Mouse (Mus musculus): ENCODE measurements around the gene Supt3. TPM values are rescaled to one million over a fixed set of nuclear protein-coding genes. Genes with fewer than 3 reads are reported as not detected.

The Supt3 gene
- total RNA-seq, 2 experiments from 2014 or later = 15.4 to 16.1 TPM

DNA sequence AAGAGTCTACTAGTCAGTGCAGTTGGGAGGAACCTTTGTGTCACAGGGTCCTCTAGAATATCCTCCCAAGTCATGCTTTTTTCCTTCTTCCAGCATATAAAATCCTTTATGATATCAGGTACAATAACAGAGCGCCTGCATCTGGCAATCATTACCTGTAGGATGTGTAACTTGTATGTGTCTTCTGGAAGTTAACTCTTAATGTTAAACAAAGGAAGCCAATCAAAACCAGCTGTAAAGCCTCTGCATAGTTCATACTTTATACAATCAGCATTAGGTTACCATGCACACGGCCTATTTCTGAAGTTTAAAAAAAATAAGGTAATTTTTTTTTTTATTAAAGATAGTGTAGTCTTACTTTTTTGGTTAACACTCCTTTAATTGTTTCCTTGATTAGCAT, 179.7 kb downstream of the Supt3 start:
- DNase-seq (ENCODE audit: low spot score in 2 of 2) = no peak

DNA sequence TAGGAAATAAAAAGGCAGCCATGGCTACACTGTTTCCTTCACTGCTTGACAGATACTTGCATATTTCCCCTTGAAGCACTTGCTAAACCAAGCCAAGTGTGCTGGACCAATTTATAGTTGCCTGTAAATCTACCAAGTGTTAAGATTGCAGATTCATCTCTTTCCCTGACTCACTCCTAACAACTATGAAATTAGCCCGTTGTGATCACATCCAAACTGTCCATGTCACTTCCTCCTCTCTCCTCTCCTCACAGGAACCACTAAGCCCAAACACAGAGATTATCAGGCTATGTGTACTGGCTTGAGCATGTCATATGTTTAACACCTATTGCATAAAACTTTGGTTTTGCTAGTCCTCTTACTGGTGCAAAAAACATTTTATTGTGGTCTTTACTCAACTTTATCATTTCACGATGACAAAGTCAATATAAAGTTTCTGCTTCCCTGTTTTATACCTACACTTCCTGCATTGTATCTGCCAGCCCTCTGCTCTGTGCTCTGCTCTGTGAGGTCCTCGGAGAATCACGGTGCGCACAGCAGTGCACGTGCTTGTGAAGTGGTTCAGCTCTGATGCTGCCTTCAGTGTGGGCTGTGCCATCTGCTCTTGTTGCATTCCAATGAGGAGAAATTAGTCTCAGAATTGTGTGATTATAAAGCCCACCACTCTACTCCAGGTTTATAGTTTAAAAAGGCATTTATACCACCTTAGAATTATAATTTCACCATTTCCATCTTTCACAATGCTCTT, 186.3 kb downstream of the Supt3 start:
- no peak for DNase-seq (ENCODE audit: low spot score in 2 of 2)

DNA sequence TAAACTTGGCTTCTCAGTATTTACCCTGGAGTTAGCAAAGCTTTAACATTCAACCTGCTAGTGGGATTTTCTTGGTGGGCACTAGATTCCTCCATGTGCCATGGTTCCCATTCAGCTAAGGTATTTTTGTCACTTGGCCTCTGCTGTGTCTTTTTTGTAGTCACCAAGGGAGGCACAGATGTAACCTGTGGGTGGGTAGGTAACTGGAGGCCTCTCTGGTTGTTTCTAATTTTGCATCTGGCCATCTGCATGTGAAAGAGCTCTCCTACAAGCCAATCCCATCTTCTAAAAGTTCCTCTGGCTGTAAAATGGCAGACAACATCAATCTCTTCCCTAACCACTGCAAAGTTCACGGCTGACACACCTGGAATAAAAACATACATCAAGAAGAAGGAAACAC, 190.2 kb downstream of the Supt3 start:
- DNase-seq (ENCODE audit: low spot score in 2 of 2) = peak; percentile 25 to 39

DNA sequence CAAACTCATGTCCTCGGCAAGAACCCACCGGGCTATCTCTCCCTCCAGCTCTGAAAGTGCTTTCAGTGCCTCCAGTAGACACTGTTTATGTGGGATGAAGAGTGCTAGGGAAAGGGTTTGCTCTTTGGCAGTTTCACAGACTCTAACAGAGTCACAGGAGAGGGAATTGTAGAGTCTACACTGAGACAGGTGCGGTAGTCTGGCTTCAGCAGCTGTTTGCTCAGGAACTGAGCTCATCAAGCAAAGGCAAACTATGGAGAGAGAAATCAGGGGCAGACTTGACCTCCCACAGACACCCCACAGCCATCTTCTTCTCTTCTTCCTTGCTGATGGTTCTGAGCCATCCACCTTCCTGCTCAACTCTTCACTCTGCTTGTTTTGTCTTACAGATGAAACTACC, 193.3 kb downstream of the Supt3 start:
- no peak for DNase-seq (ENCODE audit: low spot score in 2 of 2)

DNA sequence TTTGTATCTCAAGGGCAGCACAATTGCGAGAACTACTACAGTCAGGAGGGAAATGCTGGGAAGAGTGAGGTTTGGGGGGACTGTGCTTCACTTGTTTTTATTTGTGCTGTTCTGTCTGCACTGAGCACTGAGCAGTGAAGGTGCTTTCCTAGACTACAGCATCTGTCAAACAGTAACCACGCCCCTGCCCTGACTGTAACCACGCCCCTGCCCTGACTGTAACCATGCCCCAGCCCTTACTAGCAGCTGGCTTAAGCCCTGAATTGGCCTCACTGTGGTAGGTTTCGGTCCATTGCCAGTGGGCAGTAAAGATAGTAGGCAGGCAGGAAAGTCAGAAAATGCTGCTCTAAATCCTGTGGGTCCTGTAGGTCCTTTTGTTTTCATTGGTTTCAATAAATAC, 196.5 kb downstream of the Supt3 start:
- DNase-seq (ENCODE audit: low spot score in 2 of 2) = no peak

DNA sequence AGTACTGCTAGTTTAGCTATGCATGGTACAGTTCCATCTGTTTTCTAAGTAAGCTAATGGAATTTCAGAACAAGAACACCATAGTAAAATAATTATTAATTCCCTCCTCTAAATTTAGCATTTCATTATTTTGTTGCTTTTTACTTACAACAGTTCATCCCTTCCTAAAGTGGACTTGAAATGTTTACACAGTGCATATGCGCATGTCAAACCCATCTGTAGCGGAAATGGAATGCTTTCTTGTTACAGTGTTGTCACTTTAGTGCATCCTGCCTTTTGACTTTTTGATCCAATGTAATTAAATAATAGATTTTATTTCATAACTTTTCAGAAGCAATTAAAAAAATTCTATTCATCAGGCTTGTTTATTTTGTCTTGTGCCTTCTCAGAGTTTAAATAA, 200.7 kb downstream of the Supt3 start:
- DNase-seq (ENCODE audit: low spot score in 2 of 2) = no peak

DNA sequence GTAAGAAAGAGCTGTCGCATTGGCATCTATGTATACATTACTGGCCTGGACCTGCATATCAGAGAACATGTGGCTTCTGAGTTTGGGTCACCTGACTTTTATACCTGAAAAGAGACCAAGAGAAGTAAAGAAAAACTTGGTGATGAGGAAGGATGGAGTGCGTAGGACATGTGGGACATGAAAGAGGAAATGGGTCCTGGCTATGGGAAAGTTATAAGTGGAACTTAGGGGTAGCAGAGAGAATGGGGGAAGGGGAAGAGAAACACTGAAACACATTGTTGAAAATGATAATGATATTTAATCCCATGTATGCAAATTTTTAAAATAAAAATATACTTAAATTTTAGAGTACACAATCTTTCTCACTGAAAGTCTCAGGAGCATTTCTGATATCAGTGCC, 211.0 kb downstream of the Supt3 start:
- DNase-seq (ENCODE audit: low spot score in 2 of 2) = no peak

DNA sequence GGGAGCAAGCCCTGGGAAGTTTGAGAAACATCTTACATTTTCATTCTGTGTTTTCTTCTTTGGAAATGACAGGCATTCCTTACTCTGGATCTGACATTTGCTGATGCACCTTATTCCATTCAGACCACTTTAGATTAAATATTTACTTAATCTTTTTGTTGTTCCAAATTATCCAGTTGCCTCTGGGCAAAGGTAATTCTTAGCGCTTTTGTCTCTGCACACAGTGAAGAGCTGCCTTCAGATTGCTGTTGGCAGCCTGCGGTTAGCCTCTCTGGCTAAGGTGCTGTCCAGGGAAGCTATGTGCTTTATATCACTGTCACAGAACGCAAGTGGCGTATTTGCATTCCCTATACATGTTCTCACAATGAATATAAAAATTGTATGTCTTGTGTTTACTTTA, 226.4 kb downstream of the Supt3 start:
- no peak for DNase-seq (ENCODE audit: low spot score in 2 of 2)

DNA sequence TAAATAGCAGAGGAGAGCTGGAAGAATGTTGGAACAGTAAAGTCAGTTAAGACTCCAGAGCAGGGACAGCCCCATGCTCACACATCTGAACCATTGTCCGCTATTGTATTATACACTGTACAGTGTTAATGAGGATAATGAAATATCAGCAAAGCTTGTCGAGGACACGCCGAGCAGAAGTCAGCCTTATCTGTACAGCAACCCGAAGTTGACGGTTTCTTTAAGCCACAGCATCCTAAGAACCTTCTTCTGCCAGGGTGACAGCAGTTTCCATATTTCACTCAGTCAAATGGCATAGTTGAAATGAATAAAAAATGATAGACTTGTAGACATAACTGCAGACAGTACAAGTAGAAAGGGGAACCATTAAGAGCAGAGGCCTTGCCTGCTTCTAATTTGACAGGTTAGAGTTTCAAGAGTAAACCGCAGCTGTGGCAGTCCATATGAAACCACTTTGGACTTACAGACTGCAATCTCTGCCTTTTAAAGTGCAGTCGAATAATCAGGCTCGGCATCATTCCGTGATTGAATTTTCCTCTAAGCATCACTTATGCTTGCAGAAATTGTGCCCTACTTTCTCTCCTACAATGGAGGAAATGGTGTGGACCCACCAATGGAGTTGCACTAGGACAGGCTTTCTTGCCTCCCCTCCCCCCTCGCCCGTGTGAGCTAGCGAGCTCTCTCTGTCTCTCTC, 227.7 kb downstream of the Supt3 start:
- no peak for DNase-seq (ENCODE audit: low spot score in 2 of 2)

DNA sequence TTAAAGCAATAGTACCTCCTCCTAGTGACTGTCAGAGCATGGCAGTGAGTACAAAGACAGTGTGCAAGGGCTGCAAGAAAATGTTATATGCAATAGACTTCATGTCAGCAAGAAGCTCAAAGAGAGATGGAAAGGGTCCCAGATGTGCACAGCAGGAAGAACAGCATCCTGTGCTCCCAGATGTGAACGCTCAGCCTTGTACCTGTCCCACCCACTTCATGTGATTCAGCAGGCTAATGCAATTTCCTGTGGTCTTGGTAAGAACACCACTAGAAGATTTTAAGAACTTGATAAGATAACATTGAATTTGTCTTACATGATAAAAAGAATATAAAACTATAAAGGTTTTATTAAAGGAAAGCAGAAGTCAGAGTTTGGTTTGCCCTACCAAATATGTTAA, 230.5 kb downstream of the Supt3 start:
- DNase-seq (ENCODE audit: low spot score in 2 of 2) = no peak

DNA sequence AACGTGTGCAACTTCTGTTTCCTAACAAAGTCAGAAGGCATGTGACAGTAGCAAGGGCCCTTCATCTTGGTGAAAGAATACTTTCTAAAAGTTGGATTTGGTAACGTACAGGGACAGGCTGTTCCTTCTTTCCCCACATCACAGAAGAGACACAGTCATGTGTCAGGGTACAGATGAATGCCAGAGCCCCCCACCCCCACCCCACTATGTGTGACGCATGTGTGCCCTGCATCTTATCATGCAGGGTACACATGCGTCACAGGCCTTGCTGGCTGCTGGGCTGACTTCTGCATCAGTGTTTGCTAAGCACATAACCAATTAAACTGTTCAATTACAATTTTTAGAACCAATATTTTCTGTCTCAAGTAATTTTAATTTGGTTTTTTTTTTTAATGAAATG, 231.7 kb downstream of the Supt3 start:
- DNase-seq (ENCODE audit: low spot score in 2 of 2) = no peak

DNA sequence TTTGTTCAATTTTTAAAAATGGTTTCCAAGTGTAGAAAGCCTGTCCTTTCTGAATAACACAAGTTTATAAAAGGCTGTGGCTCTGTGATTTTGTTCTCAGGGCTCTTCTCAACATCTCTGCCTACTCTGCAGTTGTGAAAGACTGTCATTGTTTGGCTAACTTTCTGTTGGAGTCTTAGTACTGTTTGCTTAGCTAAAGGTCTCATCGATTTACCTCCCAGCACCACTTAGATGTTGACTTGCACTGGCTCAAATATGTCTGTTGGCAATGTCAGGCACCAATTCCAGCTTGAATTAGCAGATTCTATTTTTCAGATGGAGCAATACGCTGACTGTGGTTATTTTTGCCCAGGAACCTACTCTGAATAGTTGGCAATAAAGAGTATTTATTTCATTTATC, 233.5 kb downstream of the Supt3 start:
- no peak for DNase-seq (ENCODE audit: low spot score in 2 of 2)

DNA sequence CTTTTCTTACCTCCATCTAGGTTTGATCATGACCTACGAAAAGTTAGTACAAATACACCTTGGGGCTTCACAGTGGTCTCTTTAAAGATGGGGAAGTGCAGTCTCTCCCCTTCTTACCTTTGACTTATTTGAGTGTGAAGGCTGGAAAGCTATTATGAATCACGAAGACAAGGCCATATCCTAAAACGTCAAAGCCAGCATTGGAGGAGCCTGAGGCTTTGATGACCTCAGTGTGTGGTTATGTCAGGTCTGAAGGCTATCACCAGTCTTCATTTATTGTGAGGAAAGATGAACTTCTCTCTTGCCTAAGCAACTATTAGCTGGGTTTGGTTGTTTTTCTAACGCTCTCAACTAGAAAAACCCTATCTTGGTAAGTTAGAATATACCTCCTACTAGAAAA, 239.8 kb downstream of the Supt3 start:
- no peak for DNase-seq (ENCODE audit: low spot score in 2 of 2)

DNA sequence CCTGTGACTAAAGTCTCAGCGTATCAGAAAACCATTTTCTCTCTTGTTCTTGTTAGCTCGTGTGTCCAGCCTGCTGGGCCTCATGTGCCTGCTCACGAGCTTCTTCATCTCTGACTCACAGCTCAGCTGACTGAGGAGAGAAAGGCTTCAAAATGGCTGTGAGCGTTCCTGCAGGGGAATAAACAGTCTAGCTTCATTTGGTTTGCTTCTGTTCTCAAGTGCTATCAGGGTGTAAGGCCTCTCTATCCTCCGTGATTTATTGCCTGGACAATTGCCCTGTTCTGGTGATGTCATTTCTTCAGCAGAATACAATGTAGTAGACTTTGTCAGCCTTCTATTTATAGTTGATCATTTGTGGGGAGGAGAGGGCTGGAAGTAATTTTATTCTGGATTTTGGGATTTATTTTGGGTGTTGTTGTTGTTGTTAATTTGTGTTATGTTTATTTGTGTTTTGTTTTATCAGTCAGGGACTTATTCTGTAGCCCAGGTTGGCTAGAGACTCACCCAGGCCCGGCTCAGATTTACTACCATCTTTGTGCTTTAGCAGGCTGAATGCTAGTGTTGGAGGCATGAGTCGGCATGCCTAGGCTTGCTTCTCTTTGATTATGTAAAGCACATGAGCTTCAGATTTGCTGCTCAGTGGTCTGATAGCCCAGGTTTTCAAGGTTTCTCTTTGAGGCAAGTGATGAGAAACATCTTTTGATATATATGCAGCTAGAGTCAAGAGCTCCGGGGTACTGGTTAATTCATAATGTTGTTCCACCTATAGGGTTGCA, 243.4 kb downstream of the Supt3 start:
- DNase-seq (ENCODE audit: low spot score in 2 of 2) = no peak

DNA sequence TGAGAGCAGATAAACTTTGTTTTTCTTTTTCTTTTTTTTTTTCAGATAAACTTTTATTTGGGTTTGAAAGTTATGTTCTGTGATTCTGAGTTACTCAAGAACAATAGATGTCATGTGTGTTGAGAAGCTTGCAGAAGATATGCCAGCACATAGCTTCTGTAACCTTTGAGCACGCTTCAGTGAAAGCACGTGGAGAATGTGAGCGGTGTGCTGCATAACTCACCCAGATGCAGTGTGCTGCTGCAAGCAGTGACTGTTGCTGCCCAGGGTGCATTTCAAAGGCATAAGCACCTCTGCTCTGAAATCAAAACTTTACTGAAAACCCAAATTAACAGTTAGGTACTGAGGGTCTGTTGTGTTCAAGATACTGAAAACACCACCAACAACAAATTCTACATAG, 251.5 kb downstream of the Supt3 start:
- no peak for DNase-seq (ENCODE audit: low spot score in 2 of 2)

DNA sequence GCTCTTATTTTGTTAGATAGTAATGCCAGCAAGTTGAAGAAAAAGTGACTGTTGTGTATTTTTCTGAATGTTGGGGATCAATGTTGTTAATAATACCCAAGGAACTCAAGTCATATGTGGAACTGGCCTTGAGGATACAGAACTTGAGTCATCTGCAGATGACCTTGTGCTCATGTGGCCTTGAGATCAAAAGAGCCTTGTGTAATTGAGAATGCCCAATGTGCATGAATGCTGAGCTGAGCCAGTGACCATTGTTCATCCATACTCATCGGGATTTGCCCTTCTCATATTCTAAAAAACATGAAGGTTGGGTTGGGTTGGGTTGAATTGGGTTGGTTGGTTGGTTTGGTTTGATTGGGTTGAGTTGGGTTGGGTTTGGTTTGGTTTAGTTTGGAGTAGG, 252.2 kb downstream of the Supt3 start:
- DNase-seq (ENCODE audit: low spot score in 2 of 2) = no peak

DNA sequence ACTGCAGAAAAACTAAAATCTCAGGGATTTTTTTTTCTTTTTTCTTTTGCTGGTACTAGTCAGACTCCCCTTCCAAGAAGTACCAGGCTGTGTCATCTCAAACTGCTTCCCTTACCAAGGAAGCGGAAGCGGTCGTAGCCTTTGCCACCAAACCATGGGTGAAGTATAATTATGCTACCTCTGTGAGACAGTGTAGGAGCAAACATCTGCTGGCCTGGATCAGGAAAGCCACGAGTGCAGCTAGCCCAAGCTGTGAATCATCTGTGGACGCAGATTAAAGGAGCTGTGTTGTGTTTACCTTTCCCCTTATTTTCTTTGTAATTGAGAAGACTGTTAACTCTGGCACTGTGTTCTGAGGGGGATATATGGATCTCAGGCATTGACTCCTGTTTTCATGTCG, 255.3 kb downstream of the Supt3 start:
- no peak for DNase-seq (ENCODE audit: low spot score in 2 of 2)

DNA sequence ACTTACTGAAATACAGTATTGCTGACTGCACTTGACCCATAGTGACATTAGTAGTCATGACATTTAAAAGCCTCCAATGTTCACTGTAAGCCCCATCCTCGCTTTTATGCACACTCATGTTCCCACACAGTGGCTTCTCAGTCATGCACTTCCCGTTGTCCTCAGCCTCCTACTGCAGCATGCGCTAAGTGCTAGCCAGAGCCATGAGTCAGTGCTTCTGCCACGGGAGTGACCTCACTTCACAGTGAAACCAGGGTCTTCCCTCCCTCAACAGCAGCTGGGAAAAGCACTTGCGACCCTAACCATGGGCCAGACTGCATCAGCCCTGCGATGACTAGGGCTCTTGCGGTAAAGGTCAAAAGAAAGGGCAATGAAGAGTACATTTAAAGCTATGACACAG, 256.7 kb downstream of the Supt3 start:
- DNase-seq (ENCODE audit: low spot score in 2 of 2) = no peak

DNA sequence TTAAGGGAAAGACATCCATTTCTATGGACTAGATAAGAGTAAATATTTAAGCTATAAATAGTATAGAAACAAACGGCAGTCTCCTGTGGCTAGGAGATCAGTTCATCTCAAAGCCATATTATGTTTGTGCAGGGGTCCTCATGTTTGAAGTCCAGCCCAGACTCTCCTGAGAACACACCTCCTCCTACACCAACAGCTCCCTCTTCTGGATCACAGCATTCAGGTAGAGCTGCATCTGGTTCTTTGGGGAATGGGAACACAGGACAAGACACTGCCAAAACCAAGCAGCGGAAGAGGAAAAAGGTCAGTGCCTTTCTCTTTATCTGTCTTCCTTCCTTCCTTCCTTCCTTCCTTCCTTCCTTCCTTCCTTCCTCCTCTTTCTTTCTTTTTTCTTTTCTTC, 264.1 kb downstream of the Supt3 start:
- no peak for DNase-seq (ENCODE audit: low spot score in 2 of 2)

DNA sequence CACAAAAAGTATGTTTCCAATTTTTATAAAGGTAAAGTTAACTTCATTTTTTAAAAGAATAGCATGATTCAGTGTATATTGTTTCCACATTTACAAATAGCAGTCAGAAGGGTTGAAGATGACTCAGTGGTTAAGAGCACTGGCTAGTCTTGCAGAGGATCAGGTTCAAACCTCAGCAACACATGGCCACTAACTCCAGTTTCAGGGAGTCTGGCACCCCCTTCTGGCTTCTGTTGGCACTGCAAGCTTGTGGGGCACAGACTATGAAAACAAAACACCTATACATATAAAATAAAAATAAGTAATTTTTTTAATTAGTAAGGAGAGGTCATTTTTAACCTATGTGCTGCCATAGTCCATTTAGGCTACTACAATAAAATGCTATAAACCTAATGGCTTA, 268.9 kb downstream of the Supt3 start:
- no peak for DNase-seq (ENCODE audit: low spot score in 2 of 2)

DNA sequence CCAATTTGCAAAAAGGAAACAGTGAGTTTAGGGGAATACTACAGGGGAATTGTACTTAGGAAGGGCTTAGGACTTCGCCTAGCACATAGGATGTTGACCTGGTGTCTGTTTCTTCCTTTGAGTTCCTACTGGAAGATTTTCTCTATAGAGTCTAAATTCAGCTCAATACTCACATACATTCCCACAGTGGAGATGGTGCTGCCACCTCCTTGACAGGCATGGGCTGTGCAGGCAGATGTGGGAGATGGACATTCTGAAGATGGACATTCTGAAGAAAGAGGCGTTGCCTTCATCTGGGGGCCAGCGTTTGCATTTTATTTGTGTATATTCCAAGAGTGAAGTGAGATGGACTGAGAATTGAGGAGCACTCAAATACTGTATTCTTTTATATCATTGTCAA, 269.6 kb downstream of the Supt3 start:
- no peak for DNase-seq (ENCODE audit: low spot score in 2 of 2)

DNA sequence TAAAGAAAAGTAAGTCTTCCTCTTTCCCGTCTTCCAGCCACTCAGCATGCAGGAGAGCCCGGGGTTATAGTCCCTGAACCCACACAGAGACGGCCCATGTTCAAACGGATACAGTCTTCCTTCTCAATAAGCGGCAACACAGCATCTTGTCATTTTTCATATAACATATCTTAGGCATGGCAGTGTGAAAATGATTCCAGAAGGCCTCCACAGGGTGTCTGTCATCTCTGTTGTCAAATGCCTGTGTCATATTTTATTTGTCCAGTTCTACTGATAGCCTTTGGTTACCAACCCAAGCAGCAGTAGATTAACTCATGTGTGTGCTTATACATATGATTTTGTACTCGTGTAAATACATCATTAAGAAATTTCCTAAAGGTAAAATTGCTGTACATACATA, 270.3 kb downstream of the Supt3 start:
- DNase-seq (ENCODE audit: low spot score in 2 of 2) = no peak
